Mouse (Mus musculus) cerebellum, adult 18-20 months (tissue): ENCODE measurements at regions not wholly inside any gene's neighbourhood (a gene's known extent, or its start where the extent isn't known, plus 50 kb on each side); places are given as distances from the start of the nearest gene placed in this dataset.

ENCODE experiments used
- DNase-seq, 2 experiments: peaks; one replicate each; pipeline ENCODE4 v3.0.0; 2021

DNA sequence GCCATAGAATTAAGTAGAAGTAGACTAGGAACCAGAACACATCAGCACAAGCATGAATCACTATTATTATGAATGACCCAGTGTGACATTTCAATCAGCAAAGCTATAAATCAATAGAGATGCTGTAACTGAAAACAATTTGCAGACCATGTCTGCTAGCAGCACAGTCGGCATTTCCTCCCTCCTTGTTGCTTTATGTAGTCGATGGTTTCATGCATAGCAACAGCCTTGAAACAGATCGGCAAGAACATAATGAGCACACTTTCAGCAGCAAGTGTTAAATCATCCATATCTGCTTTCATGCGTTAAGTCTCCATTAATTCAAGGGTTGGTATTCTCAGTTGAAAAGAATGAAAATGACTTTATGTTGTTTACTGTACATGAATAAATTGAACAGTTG is 3669.2 kb downstream of the 9330182O14Rik start:
- DNase-seq = no peak
